Mouse (Mus musculus): ENCODE measurements around the gene Fam72a. TPM values are rescaled to one million over a fixed set of nuclear protein-coding genes. Genes with fewer than 3 reads are reported as not detected.
A peak's percentile ranks its signal among the peaks of the same experiment; 100 is the strongest.

Gene Fam72a
- 1 to 10 TPM; 1.5 to 1.7 TPM for total RNA-seq (2021)
- long read RNA-seq, experiment 1, partial matches to known transcripts = 0 of 1 reads
- long read RNA-seq, experiment 1, other reads (novel, unspliced or antisense) = 0 of 1 reads
- long read RNA-seq, experiment 2, partial matches to known transcripts = 0 of 1 reads
- long read RNA-seq, experiment 2, other reads (novel, unspliced or antisense) = 1 of 1 reads

DNA sequence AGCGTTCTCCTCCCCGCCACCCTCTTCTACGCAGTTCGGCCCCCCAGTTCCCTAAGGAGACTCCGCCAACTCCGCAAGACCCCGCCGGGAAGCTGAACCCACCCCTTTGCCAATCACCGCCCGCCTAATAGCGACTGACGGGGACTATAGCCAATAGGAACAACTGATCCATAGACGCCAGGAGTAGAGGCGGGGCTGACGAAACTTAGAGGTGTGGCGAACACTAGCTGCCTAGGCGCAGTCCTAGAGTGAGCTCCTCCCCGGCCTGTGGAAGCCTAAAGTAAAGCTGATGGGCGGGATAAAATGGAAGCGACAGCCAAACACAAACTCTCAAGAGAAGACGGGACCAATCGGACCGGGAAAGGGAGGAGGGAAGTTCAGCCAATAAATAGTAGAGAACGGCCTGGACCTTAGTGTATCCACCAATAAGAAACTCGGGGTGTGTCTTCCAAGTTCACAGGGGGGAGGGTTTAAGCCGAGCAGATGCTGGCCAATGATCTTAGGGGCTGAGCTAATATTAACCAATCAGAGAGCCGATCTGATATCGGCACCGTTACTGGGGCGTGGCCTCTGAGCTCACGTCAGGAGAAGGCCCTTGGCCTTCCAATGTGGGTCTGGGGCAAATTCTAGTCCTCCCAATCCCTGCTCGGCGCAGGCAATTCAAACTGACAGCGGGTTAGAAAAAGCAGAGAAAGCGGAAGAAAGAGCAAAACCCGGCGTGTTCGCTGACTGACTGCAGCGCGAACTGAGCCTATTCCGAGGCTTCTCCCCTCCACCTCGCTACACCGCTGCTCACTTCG is at the start of gene Fam72a, which contains the start of gene Srgap2:
TSS of gene Fam72a (plus strand) at position 623 of the 800 bp plus-strand sequence.
TSS of gene Srgap2 (minus strand) at position 72 of the 800 bp plus-strand sequence.
- peak; percentile 98 for DNase-seq

DNA sequence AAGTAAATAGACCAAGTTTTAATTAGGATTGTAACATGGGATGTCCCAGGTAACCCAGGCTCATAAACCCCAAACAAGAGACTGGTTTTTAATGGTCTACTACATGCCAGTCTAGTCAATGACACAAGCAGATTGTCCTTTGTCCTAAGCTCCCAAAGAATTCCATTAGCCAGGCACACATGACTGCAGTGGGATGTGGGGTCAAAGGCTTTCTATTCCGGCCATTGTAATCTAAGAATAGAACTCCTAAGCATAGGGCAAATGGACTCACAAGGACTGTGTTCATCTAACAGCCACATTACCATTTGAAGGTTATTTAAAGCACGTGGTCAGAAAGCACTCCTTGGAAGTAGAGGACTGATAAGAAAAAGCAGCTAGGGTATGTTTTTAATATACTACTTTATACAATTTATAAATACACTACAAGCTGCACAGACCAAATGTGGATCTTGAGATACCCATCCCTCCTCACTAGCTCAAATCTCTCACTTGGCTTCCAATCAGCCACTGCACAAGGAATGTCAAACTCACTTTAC is 48.9 kb upstream of the Fam72a start:
- DNase-seq = no peak

GRCm38 (mm10) chr1:131481391-131481790 is 46.3 kb upstream of the Fam72a start:
- DNase-seq = no peak

GRCm38 (mm10) chr1:131482242-131482641 is 45.5 kb upstream of the Fam72a start:
- DNase-seq = no peak

DNA sequence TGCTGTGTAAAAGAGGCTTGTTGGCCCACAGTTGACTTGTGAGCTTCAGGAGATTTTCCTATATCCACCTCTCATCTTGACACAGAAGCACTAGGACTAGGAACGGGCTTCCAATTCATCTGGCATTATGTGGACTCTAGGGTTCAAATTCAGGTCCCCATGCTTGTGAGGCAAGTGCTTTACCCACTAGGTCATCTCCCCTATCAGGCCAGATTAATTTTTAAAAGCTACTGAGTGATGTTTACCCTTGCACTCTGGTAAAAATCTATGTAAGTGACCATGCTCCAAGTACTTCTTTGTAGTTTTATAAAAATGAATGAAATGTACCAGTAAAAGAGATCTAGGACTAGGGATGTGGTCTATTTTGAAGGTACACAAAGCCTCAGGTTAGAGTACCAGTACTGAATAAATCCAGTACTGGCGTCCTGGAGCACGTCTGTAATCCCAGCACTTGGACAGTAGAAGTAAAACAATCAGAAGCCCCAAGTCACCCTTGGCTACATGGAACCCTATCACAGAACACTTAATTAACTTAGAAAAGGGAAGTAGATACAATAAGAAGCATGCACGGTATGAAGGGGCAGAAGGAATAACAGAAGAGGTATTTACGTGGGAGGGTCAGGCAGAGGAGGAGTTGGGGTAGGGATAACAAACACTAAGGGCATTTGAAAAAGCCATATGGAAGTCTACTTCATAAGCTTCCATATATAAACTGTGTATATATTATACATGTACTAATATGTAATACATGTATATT is 41.4 kb upstream of the Fam72a start:
- no peak for DNase-seq

- DNase-seq = no peak
Measured at GRCm38 (mm10) chr1:131489312-131489711, 38.4 kb upstream of the Fam72a start.

DNA sequence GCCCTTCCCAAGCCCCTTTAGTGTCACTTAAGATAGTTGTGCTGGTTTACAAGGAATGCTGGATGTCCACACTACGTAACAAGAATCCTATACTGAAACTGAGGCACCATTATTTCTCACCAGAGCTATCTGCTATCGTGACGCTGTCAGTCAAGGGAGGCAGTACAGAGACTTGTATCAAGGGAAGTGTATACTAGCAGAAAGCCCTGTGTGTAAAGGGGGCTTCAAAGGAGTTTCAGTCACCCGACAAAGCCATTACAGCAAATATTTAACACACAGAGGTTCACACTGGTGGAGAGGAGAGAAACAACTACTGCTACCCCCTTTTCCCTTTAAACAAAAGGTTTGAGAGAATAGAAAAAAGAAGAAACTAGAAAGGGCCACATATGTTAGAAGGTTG is 36.1 kb upstream of the Fam72a start:
- no peak for DNase-seq

DNA sequence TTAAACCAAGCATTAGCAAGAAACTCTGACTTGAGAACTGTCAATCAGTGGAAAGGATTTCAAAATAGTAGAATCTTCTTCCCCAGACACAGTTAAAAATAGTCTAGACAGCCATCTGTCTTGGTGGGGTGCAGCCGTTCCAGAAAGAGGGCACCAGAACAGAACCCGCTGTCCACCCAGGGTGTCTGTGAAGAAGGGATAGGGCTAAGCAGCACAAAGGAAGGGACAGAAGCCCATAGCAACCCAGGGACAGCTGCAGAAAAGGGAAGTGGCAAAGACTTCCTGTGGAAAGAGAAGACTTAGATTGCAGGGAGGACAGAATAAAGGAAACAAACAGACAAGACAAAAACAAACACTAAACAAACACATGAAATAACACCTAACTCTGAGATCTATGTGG is 35.3 kb upstream of the Fam72a start:
- DNase-seq = no peak

DNA sequence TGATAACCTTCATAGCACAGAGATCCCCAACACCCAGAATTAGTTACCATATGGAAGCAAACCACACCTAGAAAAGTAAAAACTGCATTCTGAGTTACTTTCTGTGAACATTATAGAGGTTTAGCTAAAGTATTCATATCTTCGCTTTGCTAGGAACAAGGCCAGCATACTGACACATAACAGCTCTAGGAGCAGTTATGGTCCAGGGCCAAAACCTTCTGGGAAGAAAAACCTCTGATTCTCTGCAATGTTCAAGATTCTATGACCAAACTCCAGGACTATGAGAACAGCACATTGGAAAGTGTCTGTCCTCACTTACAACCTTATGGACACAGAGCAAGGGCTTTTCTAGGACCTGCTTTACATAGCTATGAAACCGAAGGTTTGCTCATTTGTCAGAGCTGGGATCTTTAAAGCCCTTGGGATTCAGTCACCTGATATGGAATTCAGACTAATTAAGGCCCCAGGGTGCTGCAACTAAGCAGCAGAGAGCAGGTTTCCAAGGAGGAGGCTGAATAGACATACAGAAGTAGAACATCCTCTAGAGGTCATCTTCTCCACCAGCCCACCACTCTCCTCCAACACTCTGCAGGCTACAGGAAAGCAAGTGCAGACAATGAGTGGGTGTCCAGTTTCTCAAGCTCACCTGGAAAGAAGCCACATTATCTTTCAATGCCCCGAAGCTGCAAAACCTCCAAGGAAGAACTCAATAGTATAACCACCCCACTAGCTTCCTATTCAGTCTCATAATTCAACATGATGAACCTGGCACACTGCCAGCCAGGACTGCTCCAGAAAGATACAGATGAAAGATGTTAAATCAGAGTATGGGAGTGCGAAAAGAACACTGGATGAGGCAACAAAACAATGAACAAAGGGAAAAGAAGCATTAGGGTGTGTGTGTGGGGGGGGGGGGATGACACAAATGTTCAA is 33.5 kb upstream of the Fam72a start:
- DNase-seq = peak; percentile 52

- no peak for DNase-seq
Measured at GRCm38 (mm10) chr1:131498231-131498630, 29.5 kb upstream of the Fam72a start.

GRCm38 (mm10) chr1:131501681-131502080 is 26.0 kb upstream of the Fam72a start:
- no peak for DNase-seq

DNA sequence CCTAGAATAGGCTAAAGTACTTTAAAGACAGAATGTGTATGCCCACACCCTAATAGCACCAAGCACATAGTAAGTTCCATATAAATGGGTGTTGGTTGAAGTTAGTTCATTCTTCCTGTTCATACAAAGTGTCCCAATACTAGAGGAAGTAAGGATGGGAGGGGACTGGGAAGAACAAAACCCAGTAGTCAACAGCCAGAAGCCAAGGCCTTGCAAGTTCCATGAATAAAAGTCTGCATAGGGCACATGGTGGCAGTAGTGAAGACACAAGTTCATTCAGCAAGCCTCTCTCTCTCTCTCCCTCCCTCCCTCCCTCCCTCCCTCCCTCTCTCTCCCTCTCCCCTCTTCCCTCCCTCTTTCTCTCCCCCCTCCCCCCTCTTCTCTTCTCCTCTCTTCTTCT is 16.6 kb upstream of the Fam72a start:
- no peak for DNase-seq

DNA sequence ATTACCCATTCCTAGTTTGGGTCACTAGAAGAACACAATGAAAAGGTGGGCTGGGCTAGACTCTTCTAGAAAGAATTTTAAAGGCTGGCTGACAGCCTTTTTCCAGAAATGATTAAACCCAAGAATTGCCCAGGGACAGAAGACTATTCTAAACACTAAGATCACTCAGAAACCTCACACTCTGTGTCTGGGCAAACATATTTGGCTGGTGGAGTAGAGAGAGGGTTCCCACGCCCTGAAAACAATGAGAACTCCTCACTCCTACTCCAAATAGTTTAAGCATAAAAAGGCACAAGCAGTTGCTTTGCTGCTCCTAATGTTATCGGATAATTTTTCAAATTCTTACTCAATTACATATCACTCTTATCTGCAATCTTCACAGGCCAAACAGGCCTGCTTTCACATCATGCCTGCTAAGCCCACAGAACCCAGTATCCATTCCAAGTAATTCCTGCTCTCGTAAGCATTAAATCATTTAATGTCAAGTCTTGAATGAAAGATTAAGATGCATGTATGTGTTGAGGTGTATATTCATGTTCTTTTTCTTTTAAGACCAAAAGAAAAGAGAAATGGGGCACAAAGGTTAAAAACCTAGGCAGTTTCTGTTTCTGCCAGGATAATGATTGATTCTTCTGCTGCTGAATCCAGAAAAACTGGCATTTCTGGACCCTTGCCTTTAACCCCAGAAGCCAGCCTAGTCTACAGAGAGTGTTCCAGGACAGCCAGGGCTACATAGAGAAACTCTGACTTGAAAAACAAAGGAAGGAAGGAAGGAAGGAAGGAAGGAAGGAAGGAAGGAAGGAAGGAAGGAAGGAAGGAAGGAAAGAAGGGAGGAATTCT is 15.8 kb upstream of the Fam72a start:
- DNase-seq = no peak

DNA sequence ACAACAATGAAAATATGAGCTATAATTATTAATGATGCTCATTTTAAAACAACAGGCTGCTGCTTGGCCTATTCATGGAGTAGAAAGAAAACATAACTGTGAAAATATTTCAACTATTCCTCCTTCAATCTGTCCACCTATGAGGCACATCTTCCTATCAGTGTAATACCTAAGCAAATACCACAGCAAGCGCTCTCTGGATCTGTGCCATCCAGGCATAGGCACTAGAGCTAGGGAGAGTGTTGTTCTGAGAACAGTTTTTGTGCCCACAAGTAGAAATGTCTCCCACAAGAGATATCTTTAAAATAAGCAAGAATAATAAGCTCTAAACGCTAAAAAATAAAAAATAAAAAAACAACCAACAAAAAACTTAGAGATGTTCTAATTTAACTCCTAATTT is 14.6 kb upstream of the Fam72a start:
- no peak for DNase-seq

GRCm38 (mm10) chr1:131514197-131514596 is 13.5 kb upstream of the Fam72a start:
- DNase-seq = no peak

DNA sequence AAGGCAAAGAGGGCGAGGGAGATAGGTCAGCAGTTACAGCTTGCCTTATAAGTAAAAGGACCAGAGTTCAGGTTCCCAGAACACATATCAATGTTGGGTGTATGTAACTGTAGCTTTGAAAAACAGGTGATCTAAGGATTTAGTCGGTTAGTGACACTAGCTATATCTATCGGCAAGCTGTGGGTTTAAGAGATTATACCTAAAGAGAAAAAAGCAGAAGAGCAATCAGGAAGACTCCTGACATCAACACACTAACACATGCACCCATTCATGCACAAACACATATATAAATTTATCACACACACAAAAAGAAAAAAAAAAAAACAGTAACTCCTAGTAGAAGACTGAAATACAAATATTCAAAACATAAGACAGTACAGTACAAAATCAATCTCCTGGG is 11.1 kb upstream of the Fam72a start:
- DNase-seq = no peak

GRCm38 (mm10) chr1:131523794-131524193 is 3.9 kb upstream of the Fam72a start:
- DNase-seq = no peak

DNA sequence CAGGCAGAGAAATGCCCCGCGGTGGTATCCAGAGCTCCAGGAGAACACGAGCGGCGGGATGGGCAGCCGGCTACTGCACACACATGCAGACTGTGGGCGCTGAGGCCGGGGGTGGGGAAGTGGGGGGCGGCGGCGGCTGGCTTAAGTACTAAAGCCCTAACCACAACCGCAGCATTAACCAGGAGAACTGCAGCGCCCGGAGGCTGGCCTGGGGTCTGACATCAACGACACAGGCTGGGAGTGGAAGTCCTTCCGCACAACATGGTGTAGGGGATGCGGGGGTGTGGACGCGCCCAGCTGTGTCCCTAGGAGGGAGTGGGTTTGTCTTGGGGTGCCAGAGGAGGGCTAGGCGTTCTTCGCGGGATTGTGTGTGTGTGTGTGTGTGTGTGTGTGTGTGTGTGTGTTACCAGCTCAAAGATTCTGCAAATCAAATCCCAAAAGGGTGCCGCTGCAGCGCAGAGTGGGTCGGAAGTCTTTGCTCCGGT is 2.6 kb upstream of the Fam72a start:
- DNase-seq = peak; percentile 58

DNA sequence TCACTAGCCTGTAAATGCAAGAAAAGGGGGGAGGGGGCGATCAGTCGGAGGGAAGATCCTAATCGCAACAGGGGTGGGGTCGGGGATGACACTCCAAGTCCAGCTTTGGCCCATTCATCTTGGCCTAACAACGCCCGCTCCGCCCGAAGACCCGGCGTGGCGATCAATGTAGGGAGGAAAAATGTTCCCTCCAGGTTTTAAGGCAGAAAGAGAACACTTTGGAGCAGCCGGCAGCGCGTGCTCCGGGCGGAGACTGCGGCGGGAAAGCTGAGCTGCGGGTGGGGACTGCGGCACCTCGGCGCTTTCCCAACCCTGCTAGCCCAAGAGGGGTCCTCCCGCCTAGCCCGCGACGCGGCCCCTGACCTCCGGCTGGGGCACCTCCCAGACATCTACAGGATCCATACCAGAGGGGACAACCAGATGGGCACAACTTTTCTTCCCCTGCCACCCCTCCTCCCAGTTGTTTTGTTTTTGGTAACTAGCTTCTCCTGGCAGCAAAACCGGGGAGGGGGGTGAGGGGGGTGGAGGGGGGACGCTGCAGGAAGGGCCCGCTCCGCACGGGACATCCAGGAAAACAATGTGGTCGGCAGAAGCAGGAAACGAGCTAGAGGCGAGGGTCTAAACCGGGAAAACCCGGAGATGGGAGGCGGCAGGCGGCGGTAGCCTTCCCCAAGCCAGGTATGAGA is 2.0 kb upstream of the Fam72a start:
- peak; percentile 59 for DNase-seq
